Mouse (Mus musculus) stomach, embryonic 16.5 days (tissue): ENCODE data around the gene Cdkn2b. TPM values are rescaled to one million over a fixed set of nuclear protein-coding genes. Genes with fewer than 3 reads are reported as not detected.
A peak's percentile ranks its signal among the peaks of the same experiment; 100 is the strongest.

ENCODE experiments used
- ATAC-seq: fragments of 200-750 bp; cut with Nextera tagmentation; 2 replicates; pipeline ENCODE4 v1.8.0; 2017; ENCODE audit warnings: moderate number of reproducible peaks, moderate TSS enrichment; ENCODE audit not compliant: insufficient read depth, low FRiP score
- H3K27ac ChIP-seq: fragments of 300-500 bp; sonication (generic); 2 replicates; pipeline ENCODE4 v1.5.1; 2014; ENCODE audit warnings: low read length
- H3K27me3 ChIP-seq: fragments of 300-500 bp; sonication (generic); 2 replicates; pipeline ENCODE4 v1.6.1; 2014; ENCODE audit warnings: low read length, control low read depth, mixed read lengths; ENCODE audit not compliant: control insufficient read depth, insufficient read depth
- H3K36me3 ChIP-seq: fragments of 300-500 bp; sonication (generic); 2 replicates; pipeline ENCODE4 v1.6.1; 2014; ENCODE audit warnings: low read length; ENCODE audit not compliant: control insufficient read depth, insufficient read depth
- H3K4me1 ChIP-seq: fragments of 300-500 bp; sonication (generic); 2 replicates; pipeline ENCODE4 v1.6.1; 2014; ENCODE audit warnings: low read length, control low read depth, mixed read lengths; ENCODE audit not compliant: control insufficient read depth, insufficient read depth
- H3K4me2 ChIP-seq: fragments of 300-500 bp; sonication (generic); 2 replicates; pipeline ENCODE4 v1.6.1; 2014; ENCODE audit warnings: low read depth, low read length, mixed read lengths
- H3K4me3 ChIP-seq: fragments of 300-500 bp; sonication (generic); replicated peaks from 2 replicates; pipeline ENCODE4 v1.5.1; 2014; ENCODE audit warnings: mild to moderate bottlenecking, low read length
- H3K9ac ChIP-seq: fragments of 300-500 bp; sonication (generic); 2 replicates; pipeline ENCODE4 v1.6.1; 2014; ENCODE audit warnings: low read length
- H3K9me3 ChIP-seq: fragments of 300-500 bp; sonication (generic); replicated peaks from 2 replicates; pipeline ENCODE4 v1.6.1; 2016; ENCODE audit warnings: low read length, control low read depth; ENCODE audit not compliant: control insufficient read depth
- WGBS: fragments of 180-500 bp; shearing (Covaris S2); extraction: QIAGEN DNeasy Blood & Tissue Kit; methylation state at CpG from one replicate; pipeline ENCODE4 v1.1.7; 2014; 5-methylcytosine and 5-hydroxymethylcytosine counted together
- polyA plus RNA-seq: library from polyadenylated mRNA; unstranded; fragments of >200 nt; fragmentation: Nextera tagmentation; extraction: Ambion mirVana; gene quantifications from 2 replicates; pipeline ENCODE4 v1.2.1, GENCODE M21; 2015

The Cdkn2b gene
- polyA plus RNA-seq, 1 experiment from 2014 or later = 11.6 TPM

DNA sequence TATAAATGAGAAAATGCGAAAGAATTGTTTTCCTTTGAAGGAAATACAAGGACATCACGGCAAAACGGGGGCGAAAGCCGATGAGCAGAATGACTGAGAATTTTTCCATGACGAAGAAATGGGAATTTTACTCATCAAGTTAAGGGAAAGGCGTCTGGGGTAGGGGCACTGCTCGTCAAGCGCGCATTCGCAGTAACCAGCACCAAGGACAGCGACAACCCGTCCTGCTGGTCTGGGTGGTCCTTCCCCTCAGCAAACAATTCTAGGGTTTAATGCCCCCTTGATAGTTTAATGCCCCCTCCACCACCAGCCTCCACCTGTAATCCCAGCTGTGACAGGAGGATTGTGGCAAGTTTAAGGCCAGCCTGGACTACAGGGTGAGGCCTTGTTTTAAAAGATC, 2.6 kb upstream of the Cdkn2b start:
- peaks cover 2% of the 10 kb centered on the region; the same call in 1 of the 2 replicates for H3K4me1 ChIP-seq
- 11% methylated on average over 13 of the region's 13 CpGs for WGBS
- H3K4me2 ChIP-seq = no peak overlapping the region
- no peak overlapping the region for H3K27ac ChIP-seq
- H3K36me3 ChIP-seq = no peaks in the 10 kb centered on the region
- peaks cover 30% of the 10 kb centered on the region for H3K27me3 ChIP-seq
- no peak overlapping the region for H3K4me3 ChIP-seq
- H3K9ac ChIP-seq = no peak overlapping the region
- H3K9me3 ChIP-seq = no peaks in the 10 kb centered on the region
- no peak for ATAC-seq

DNA sequence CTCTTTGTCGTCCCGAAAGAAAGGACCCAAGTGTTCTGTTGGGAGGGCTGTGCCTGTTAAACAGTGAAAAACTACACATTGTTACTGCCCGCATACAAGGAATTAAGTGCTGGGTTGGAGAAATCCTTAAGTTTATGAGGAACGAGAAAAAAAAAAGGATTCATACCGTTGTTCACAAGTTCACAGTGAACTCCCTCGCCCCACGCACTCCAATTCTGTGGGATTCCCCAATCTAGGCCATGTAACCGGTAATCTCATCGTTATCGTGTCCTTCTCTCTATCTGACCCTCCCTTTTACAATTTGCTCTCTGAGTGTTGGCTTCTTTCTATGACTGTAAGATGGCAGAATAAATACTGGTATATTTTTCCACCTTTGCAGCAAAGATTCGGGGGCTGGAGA, 843 bp downstream of the Cdkn2b start:
- ATAC-seq = no peak

DNA sequence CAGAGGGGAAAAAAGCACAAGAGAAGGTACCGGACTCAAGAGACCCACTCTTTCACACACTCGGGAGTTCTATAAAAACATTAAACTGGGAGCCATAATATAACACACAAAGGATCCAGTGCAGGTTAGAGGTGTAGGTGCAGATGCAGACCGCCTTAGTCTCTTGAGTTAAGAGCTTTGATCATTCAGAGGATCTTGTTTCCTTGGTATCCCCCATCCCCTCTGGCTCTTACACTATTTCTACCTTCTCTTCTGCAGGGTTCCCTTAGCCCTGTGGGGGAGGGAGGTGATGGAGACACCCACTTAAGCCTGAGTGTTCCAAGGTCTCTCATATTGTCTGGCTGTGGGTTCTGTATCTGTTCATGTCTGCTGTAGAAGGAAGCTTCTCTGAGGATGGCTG, 2.8 kb downstream of the Cdkn2b start:
- no peak overlapping the region for H3K4me3 ChIP-seq
- no peak overlapping the region for H3K4me2 ChIP-seq
- no peaks in the 10 kb centered on the region for H3K9me3 ChIP-seq
- no peak for ATAC-seq
- H3K36me3 ChIP-seq = no peaks in the 10 kb centered on the region
- WGBS = 26% methylated on average over 3 of the region's 3 CpGs
- peaks cover 2% of the 10 kb centered on the region; the same call in 1 of the 2 replicates for H3K4me1 ChIP-seq
- peaks cover 73% of the 10 kb centered on the region for H3K27me3 ChIP-seq
- no peak overlapping the region for H3K9ac ChIP-seq
- H3K27ac ChIP-seq = no peak overlapping the region

More for the DNA sequence above, 843 bp downstream of the Cdkn2b start:
- 5% methylated on average over 11 of the region's 11 CpGs for WGBS
- H3K9ac ChIP-seq = peak overlapping the region; percentile 69; the same call in 1 of the 2 replicates
- H3K4me2 ChIP-seq = peak overlapping the region; percentile 80
- no peaks in the 10 kb centered on the region for H3K9me3 ChIP-seq
- peak overlapping the region; percentile 62 for H3K4me3 ChIP-seq
- peaks cover 62% of the 10 kb centered on the region for H3K27me3 ChIP-seq
- H3K27ac ChIP-seq = no peak overlapping the region
- H3K36me3 ChIP-seq = no peaks in the 10 kb centered on the region
- peaks cover 2% of the 10 kb centered on the region; the same call in 1 of the 2 replicates for H3K4me1 ChIP-seq

DNA sequence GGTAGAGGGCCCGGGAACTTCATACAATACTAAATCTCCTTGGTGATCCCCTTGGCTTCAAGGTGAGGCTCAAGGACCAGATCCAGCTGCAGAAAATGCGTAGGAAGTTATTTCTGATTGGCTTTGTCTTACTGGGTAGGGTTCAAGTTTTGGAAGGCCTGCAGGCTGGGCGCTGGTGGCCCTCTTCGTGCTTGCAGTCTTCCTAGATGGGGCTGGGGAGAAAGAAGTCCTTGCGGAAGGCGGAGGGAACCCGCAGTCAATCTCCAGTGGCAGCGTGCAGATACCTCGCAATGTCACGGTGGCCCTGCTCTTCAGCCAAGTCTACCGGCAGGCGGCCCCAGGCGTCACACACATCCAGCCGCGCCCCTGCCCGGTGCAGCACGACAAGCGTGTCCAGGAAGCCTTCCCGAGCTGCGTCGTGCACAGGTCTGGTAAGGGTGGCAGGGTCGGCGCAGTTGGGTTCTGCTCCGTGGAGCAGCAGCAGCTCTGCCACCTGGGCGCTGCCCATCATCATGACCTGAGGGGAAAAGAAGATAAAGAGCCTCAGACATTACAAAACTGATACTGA, 4.0 kb downstream of the Cdkn2b start:
- no peak overlapping the region for H3K4me2 ChIP-seq

DNA sequence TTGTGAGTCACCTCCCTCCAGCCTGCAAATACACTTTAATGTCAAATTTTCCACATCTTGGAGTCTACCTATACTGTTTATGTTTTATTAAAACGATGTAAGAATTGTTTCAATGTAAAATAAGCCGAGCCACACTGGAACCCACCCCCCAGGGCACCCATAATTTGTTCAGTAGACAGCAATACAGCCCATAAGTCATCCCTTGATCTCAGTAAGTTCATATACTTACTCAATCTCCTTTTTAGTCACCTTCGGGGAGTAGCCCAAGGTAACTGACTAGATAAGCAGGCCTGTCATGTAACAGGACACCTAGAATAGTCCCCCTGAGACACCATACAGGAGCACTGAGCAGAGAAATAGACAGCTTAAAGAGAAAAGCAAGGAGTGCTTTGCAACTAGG, 5.1 kb downstream of the Cdkn2b start:
- no peak for ATAC-seq
- Histone ChIP-seq H3K4me1 (peaks cover 2% of the 10 kb centered on the region; the same call in 1 of the 2 replicates), H3K27me3 (peaks cover 75% of the 10 kb centered on the region), H3K36me3 (no peaks in the 10 kb centered on the region), H3K27ac (no peak overlapping the region), H3K9me3 (no peaks in the 10 kb centered on the region), H3K9ac (no peak overlapping the region), H3K4me3 (no peak overlapping the region), H3K4me2 (no peak overlapping the region)
- WGBS = 16% methylated on average over 3 of the region's 3 CpGs

More for the DNA sequence above, 4.0 kb downstream of the Cdkn2b start:
- Histone ChIP-seq H3K9me3 (no peaks in the 10 kb centered on the region), H3K4me1 (peaks cover 2% of the 10 kb centered on the region; the same call in 1 of the 2 replicates), H3K27ac (no peak overlapping the region), H3K4me3 (no peak overlapping the region), H3K36me3 (no peaks in the 10 kb centered on the region), H3K27me3 (peaks cover 76% of the 10 kb centered on the region), H3K9ac (no peak overlapping the region)
- ATAC-seq = no peak
- 4% methylated on average over 25 of the region's 25 CpGs for WGBS

DNA sequence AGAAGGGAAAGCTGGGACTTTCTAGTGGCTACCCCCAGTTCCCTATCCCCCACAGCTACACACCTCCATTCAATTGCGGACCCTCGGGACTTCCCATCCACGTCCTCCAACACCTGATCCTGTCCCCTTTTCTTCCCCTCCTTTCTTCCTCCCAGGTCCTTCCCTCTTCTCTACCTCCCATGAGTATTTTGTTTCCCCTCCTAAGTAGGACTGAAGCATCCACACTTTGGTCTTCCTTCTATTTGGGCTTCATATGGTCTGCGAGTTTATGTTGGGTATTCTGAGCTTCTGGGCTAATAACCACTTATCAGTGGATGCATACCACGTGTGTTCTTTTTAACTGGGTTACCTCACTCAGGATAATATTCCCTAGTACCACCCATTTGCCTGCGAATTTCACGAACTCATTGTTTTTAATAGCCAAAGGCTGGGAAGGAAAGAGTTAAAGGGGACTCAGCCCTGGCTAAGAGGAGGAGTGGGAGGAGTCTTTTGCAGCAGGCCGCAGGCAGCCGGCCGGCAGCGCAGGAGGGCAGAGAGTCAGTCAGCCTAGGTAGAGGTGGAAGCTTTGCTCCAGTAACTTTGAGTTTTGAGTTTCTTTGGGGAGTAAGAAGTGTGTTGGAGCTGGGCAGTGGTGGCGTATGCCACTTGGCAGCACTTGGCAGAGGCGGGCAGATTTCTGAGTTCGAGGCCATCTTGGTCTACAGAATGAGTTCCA, 7.4 kb downstream of the Cdkn2b start:
- peaks cover 76% of the 10 kb centered on the region for H3K27me3 ChIP-seq
- WGBS = under 1% methylated on average over 14 of the region's 14 CpGs
- no peaks in the 10 kb centered on the region for H3K36me3 ChIP-seq
- peak overlapping the region; percentile 24; the same call in 1 of the 2 replicates for H3K4me2 ChIP-seq
- H3K27ac ChIP-seq = no peak overlapping the region
- H3K4me3 ChIP-seq = no peak overlapping the region
- no peaks in the 10 kb centered on the region for H3K4me1 ChIP-seq
- no peaks in the 10 kb centered on the region for H3K9me3 ChIP-seq
- no peak overlapping the region for H3K9ac ChIP-seq
- no peak for ATAC-seq

DNA sequence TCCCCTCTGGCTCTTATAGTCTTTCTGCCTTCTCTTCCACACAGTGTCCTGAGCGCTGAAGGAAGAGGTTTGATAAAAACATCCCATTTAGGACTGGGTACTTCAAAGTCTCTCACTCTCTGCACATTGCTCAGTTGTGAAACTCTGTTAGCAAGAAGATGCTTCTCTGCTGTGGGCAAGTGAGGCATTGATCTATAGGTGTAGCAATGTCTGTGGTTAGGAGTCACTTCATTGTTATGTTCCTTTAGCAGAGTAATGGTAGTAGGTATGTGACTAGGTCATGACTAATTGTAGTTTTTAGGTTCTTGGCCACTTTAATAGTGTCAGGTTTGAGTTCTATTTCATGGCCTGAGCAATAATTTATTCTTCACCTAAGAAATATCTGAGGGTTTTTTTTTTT, 8.7 kb downstream of the Cdkn2b start:
- H3K36me3 ChIP-seq = no peaks in the 10 kb centered on the region
- no peak overlapping the region for H3K9ac ChIP-seq
- H3K4me1 ChIP-seq = no peaks in the 10 kb centered on the region
- no peak for ATAC-seq
- H3K27ac ChIP-seq = no peak overlapping the region
- H3K4me3 ChIP-seq = no peak overlapping the region
- H3K27me3 ChIP-seq = peaks cover 73% of the 10 kb centered on the region
- 0% methylated on average over 1 of the region's 1 CpGs for WGBS
- no peak overlapping the region for H3K4me2 ChIP-seq
- no peaks in the 10 kb centered on the region for H3K9me3 ChIP-seq

DNA sequence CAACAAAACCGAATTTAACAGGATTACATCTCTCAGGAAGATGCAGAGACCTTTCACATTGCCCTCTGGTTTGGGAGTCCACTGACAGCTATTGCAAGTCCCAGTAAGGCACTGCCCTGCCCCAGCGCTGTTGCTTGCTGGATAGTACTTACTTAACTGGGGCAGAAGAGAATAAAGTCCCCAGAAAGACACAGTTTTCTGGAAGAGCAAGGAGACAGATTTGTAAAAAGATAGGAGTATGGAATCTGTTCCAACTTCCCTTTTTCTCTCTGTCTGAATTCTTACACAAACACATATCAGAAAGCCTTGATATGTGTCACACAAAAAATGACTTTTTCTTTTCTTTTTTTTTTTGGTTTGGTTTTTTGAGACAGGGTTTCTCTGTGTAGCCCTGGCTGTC, 11.1 kb downstream of the Cdkn2b start:
- Histone ChIP-seq H3K9ac (no peak overlapping the region), H3K9me3 (no peaks in the 10 kb centered on the region), H3K27me3 (peaks cover 77% of the 10 kb centered on the region), H3K4me2 (no peak overlapping the region), H3K27ac (no peak overlapping the region), H3K36me3 (no peaks in the 10 kb centered on the region), H3K4me1 (peaks cover 4% of the 10 kb centered on the region; the same call in 1 of the 2 replicates), H3K4me3 (no peak overlapping the region)
- 9% methylated on average over 2 of the region's 2 CpGs for WGBS
- ATAC-seq = no peak

DNA sequence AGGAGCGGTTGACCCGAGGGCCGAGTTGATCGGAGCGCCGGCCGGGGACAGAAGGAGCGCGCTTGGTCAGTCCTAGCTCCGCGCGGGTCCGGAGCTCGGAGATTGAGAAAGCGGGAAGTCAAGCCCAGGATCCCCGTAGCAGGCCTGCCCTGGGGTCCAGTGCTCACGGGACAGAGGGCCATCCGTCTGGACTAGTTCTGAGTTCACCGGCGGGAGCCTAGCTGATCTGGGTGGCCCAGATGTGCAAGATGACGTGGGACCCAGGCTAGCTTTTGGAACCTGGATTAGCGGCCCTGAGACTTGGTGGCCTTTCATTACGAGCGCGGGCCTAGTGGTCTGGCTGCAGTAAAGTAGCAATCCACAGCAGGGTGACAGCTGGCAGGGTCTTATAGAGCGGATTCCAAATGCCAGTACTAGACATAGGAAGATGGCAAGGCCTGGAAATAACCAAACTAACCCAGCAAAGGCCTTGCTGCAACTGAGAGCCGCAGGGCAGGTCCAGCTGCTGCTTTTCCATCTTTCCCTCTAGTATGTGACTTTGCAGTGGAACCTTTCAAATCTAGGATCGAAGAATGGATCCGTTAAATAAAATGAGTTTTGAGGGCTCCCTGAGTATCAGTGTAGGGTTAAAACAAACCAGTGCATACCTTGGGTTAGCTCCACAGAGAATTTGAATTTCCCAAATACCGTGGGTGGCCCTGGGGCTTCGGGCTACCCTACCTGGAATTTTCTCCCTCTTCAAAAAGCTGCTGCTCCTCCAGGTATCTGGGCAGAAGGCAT, 15.2 kb downstream of the Cdkn2b start:
- Histone ChIP-seq H3K4me3 (peak overlapping the region; percentile 75), H3K4me1 (peaks cover 4% of the 10 kb centered on the region; the same call in 1 of the 2 replicates), H3K4me2 (peak overlapping the region; percentile 79), H3K9me3 (no peaks in the 10 kb centered on the region), H3K27me3 (peaks cover 82% of the 10 kb centered on the region), H3K36me3 (no peaks in the 10 kb centered on the region), H3K9ac (peak overlapping the region; percentile 65), H3K27ac (no peak overlapping the region)
- 4% methylated on average over 31 of the region's 31 CpGs for WGBS
- 0 out of 2 replicates have a peak, but pooled peaks have one; percentile 13 for ATAC-seq
